ENCODE assay signal across 3 mouse cellular contexts in genomic region chr11:96811188-96811587, GRCm38 (mm10).
A peak's percentile ranks its signal among the peaks of the same experiment; 100 is the strongest.
TF ChIP-seq lines count a peak whose summit lies in the region.

No protein-coding gene starts in this region.

TF ChIP-seq in CH12.LX, 34 proteins besides CTCF, POLR2A, EP300 and RAD21:
- TF ChIP-seq ZMIZ1 (IDR thresholded peaks at IDR 0.05; ENCODE audit: low read depth, low read length) (peak; percentile 74), MYC (IDR thresholded peaks at IDR 0.05; ENCODE audit: low read depth, low read length) (0 out of 2 replicates have a peak, but pooled peaks have one; percentile 20)

TF ChIP-seq in MEL, 35 proteins besides CTCF, POLR2A, EP300 and RAD21:
- TF ChIP-seq POLR2AphosphoS2 (IDR thresholded peaks at IDR 0.05; ENCODE audit: low read length): 0 out of 2 replicates have a peak, but pooled peaks have one; percentile 7

TF ChIP-seq in myocyte, 11 proteins besides CTCF, POLR2A, EP300 and RAD21:
- peak; percentile 74 for TF ChIP-seq POLR2AphosphoS2 (IDR thresholded peaks at IDR 0.05; ENCODE audit: insufficient read length, low read depth)
TF ChIP-seq in myocyte: peak in this region for 1; not testable (repeated sequence) for 10.
